Mouse (Mus musculus): ENCODE data around the gene Nipa2.

Nipa2 gene

GRCm38 (mm10) chr7:55962004-55962908 lies at the start of gene Nipa2:
Gene Nipa2 (minus strand): TSS chr7:55962476.
- peak; percentile 98 for DNase-seq

DNA sequence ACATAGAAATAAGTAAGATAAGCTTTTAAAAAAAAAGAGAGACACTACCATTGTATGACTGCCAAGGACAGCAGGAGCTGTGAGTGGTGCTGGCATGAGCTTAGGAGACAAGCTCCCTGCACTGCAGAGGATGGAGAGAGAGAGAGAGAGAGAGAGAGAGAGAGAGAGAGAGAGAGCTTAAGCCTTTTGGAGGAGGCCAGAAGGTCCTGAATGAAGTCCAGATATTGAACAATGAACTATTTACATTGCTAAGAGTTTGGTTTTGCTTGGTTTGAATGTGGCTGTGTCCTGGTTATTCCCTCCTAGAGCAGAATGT lies 48.7 kb upstream of the Nipa2 start:
- no peak for DNase-seq

DNA sequence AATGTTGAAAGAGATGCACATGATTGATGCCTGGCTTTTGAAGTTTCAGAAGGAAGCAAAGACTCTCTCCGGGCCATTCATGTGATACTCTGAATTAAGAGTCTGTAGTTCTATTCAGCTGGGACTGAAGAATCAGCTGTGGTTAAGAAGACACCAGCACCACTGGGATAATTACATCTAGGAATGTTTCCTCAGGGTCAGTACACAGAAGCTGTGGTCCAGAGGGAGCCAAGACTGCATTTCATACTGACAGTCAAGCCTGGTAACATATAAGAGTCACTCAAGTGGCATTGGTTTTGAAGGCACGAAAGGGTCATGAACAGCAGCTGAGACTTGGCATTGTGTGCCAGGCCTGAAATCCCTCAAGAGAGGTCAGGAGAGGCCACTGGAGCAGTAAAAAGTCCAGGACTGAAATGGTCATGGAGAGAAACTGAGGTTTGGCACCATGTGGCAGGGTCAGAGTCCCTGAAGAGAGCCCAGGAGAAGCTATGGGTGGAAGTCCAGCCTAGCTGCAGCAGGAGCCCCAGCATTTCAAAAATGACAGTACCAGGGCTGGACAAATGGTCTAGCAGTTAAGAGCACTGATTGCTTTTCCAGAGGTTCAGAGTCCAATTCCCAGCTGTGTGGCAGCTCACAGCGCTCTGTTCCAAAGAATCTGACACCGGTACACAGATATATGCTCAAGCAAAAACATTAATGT lies 48.2 kb upstream of the Nipa2 start:
- peak; percentile 81 for DNase-seq

- DNase-seq, result peak; percentile 63
These were observed 36.7 kb upstream of the Nipa2 start for GRCm38 (mm10) chr7:55998997-55999396.

DNA sequence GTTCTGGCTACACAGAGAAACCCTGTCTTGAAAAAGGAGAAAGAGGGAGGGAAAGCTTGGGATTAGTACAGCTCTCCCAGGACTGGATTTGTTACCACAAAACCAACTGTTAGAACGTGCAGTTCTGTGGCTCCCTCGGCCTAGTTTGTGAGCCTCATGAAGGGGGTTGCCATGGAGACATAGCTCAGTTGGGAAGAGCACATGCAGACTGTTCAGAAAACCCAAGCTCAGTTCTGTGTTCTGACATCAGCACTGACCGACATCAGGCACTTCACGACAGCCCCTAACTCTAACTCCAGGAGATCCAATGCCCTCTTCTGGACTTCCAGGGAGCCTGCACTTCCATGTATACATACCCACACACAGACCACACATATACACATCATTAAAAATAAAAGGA lies 32.7 kb upstream of the Nipa2 start:
- DNase-seq, result peak; percentile 59

- peak; percentile 74 for DNase-seq
These were observed 29.6 kb upstream of the Nipa2 start for GRCm38 (mm10) chr7:55991858-55992257.

DNA sequence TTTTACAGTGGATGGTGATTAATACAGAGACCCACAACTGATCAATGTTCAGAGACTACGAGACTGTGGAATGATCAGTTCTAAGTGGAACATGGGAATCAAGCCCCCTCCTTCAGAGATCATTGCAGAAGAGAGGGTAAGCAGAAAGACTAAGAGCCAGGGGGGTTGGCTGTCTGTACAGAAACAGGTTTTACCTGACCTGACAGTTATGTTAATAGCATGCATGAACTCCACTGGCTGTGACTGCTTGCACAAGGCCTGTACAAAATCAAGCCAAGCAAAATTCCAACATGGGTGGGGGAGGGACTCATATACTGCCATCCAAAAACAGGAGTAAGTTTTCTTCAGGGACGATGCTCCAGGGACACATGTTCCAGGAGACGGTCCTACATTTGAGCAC lies 28.9 kb upstream of the Nipa2 start:
- DNase-seq, result peak; percentile 70

GRCm38 (mm10) chr7:55986526-55987214 lies 24.4 kb upstream of the Nipa2 start:
- DNase-seq, result peak; percentile 97

DNA sequence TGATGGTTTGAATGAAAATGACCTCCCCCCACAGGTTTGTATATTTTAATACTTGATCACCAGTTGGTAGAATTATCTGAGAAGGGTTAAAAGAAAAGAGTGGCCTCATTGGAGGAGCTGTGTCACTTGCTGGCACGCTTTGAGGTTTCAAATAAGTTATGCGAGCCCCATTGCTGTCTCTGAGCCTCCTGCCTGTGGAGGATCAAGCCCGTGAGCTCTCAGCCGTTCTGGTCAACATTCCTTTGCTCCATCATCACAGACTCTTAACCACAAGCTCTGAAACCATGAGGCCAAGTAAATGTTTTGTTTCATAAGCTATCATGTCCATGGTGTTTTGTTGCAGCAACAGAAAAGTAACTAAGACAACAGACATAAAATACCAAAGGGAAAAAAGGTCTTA lies 22.5 kb upstream of the Nipa2 start:
- peak; percentile 52 for DNase-seq

DNA sequence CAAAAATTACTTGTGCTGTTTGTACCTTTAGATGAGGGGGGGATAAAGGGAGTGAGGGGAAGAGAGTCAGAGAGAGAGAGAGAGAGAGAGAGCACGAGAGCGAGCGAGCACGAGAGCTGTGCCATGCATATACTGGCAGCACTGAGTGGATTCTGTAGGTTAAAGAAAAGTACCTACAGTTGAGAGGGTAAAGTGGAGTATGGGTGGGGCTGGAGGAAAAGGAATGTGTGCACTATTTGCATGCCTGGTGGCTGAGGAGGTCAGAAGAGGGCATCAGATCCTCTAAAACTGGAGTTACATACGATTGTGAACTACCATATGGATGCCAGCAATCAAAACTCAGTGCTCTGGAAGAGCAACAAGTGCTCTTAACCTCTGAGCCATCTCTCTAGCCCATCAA lies 20.8 kb upstream of the Nipa2 start:
- DNase-seq, result peak; percentile 23

GRCm38 (mm10) chr7:55982010-55982700 lies 19.9 kb upstream of the Nipa2 start:
- peak; percentile 85 for DNase-seq

DNA sequence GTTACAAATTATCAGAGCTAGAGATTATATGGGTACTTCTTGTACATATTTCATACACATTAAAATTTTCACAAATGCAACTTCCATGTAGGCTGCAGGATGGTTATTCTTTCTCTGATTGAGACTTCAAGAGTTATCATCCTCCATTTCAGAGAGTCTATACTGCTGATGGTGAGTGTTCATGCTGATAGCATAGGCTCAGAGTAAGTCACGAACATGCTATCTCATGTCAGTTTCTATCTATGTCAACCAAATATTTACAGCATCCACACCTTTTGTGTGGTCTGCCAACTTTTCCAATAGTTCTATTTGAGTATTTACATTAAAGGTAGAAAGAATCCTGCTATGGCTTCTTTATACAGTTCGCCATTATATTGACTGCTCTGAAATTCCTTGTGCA lies 19.2 kb upstream of the Nipa2 start:
- no peak for DNase-seq

- DNase-seq, result peak; percentile 43
These were observed 12.2 kb upstream of the Nipa2 start for GRCm38 (mm10) chr7:55974429-55974828.

GRCm38 (mm10) chr7:55969415-55969814 lies 7.1 kb upstream of the Nipa2 start:
- DNase-seq, result peak; percentile 84

GRCm38 (mm10) chr7:55968258-55968901 lies 6.1 kb upstream of the Nipa2 start:
- peak; percentile 92 for DNase-seq

- peak; percentile 62 for DNase-seq
These were observed 4.7 kb upstream of the Nipa2 start for GRCm38 (mm10) chr7:55966866-55967460.

DNA sequence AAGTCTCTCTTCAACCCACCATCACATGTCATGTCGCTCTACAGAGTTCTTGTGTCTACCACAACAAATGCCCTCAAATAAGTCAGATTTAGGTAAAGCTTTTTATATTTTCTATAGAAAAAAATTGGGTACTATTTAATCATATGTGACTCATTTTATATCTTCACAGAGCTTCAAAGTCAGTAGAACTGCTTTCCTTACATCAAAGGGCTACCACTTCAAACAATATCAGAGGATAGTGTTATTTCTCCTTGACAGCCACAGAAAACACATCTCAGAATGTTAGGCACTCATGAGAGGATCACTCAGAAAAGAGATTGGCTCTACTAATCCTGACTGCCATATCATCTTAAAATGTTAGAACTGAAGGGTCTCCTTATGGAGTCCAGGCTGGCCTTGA lies 1.8 kb downstream of the Nipa2 start:
- DNase-seq, result no peak

DNA sequence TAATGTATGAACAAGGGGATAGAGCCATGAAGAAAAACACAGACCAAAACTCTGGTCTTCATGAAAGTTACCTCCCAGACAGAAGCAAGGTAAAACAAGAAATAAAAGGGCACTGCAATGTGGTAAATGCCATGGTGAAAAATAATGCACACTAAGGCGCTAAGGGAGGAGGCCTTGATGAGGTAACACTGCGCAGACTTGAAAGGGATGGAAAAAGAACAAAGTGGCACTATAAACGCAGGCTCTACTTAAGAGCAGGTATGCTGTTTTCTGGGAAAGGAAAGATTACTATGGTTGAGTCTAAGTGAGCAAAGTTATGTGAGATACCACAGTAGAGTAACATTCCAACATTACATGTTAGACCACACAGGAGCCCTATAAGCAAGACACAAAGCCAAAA lies 2.5 kb downstream of the Nipa2 start:
- peak; percentile 2 for DNase-seq

DNA sequence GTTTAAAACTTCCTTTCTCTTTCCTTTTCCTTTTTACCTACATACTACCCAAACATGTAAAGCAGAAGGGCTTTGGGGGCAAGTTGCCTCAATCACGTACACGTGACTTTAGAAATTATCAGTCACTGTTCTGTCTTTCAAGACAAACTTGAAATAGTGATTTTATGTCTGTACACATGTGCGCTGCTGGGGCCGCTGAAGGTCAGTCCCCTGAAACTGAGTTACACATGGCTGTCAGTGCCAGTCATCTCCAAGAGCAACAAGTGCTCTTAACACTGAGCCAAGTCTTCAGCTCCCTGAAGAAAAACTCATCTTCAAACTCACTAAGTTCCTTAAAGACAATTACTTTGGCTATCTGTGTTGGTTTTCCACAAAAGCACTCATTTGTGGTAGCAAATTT lies 4.4 kb downstream of the Nipa2 start:
- DNase-seq, result peak; percentile 44

- DNase-seq, result peak; percentile 28
These were observed 5.1 kb downstream of the Nipa2 start for GRCm38 (mm10) chr7:55957178-55957577.

DNA sequence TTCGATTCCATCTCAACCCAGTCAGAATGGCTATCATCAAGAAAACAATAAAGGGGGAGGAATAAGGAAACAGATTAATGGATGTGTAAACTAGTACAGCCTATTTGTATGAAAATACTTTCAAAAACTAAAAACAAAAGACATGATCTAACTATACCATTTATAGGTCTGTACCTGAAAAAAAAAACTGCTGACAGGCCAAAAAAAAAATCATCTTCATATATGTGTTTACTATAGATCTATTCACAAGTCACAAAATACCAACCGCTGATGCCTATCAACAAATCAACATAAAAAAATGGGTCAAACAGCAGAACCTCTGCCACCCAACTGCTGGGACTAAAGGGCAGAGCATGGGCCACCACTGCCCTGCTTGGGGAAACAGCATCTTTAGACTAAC lies 6.2 kb downstream of the Nipa2 start:
- DNase-seq, result peak; percentile 1

GRCm38 (mm10) chr7:55938341-55938740 lies 23.9 kb downstream of the Nipa2 start:
- peak; percentile 28 for DNase-seq
